Mouse (Mus musculus) MEL (cell line): Measurements from ENCODE around the gene Prss37. TPM values are rescaled to one million over a fixed set of nuclear protein-coding genes. Genes with fewer than 3 reads are reported as not detected.

Experiments
- DNase-seq: peaks from one replicate; pipeline ENCODE4 v3.0.0; 2011; ENCODE audit warnings: low read depth, low spot score
- H3K27ac ChIP-seq: 2 replicates; pipeline ENCODE4 v1.5.1; 2012; ENCODE audit warnings: low read depth, mild to moderate bottlenecking, control low read depth, low read length, moderate library complexity; ENCODE audit not compliant: control insufficient read depth
- H3K27me3 ChIP-seq, 2 experiments: fragments of 150-350 bp in 1 of 2; sonication (generic) in 1 of 2; 2 replicates each; pipeline ENCODE4 v1.6.1; 2012; ENCODE audit warnings: low read length in 2 of 2, mild to moderate bottlenecking in 2 of 2, improper control_type of control experiment in 1 of 2, moderate library complexity in 1 of 2; ENCODE audit not compliant: insufficient read depth in 2 of 2, control insufficient read depth in 1 of 2
- H3K36me3 ChIP-seq, 2 experiments: 2 replicates each; pipeline ENCODE4 v1.6.1; 2012 to 2014; ENCODE audit warnings: low read length in 2 of 2, improper control_type of control experiment in 1 of 2, inconsistent platforms in 1 of 2, mild to moderate bottlenecking in 1 of 2; ENCODE audit not compliant: insufficient read depth in 2 of 2, control insufficient read depth in 1 of 2
- H3K4me1 ChIP-seq, 2 experiments: fragments of 150-350 bp in 1 of 2; sonication (generic) in 1 of 2; 2 replicates each; pipeline ENCODE4 v1.6.1; 2012; ENCODE audit warnings: low read length in 2 of 2, improper control_type of control experiment in 1 of 2, mild to moderate bottlenecking in 1 of 2; ENCODE audit not compliant: insufficient read depth in 2 of 2, control insufficient read depth in 1 of 2
- H3K4me3 ChIP-seq, 2 experiments: fragments of 150-350 bp in 1 of 2; sonication (generic) in 1 of 2; 2 replicates each; pipeline ENCODE4 v1.5.1; 2012; ENCODE audit warnings: low read depth in 2 of 2, low read length in 2 of 2, mild to moderate bottlenecking in 2 of 2, moderate library complexity in 2 of 2, control low read depth in 1 of 2, improper control_type of control experiment in 1 of 2; ENCODE audit not compliant: control insufficient read depth in 1 of 2, insufficient read depth in 1 of 2
- H3K79me2 ChIP-seq: 2 replicates; pipeline ENCODE4 v1.6.1; 2012; ENCODE audit warnings: mild to moderate bottlenecking, low read length, moderate library complexity; ENCODE audit not compliant: control insufficient read depth, poor library complexity, insufficient read depth
- H3K9ac ChIP-seq: 2 replicates; pipeline ENCODE4 v1.6.1; 2012; ENCODE audit warnings: low read depth, mild to moderate bottlenecking, control low read depth, low read length, moderate library complexity; ENCODE audit not compliant: control insufficient read depth, poor library complexity, severe bottlenecking
- H3K9me3 ChIP-seq: fragments of 150-350 bp; sonication (generic); replicated peaks from 2 replicates; pipeline ENCODE4 v1.6.1; 2012; ENCODE audit warnings: mild to moderate bottlenecking, low read length, improper control_type of control experiment, moderate library complexity; ENCODE audit not compliant: insufficient read depth
- CTCF ChIP-seq, 3 experiments: IDR thresholded peaks in 2 of 3; conservative IDR thresholded peaks in 1 of 3; 2 replicates each; pipeline ENCODE4 v1.5.1; 2011 to 2012; ENCODE audit warnings: low read length in 3 of 3, low read depth in 2 of 3, mild to moderate bottlenecking in 2 of 3, improper control_type of control experiment in 1 of 3, inconsistent platforms in 1 of 3, mixed read lengths in 1 of 3, moderate library complexity in 1 of 3; ENCODE audit not compliant: control insufficient read depth in 1 of 3, insufficient read depth in 1 of 3, poor library complexity in 1 of 3, severe bottlenecking in 1 of 3
- E2F4 ChIP-seq: IDR thresholded peaks from 2 replicates; pipeline ENCODE4 v1.6.1; 2011; ENCODE audit warnings: low read depth, low read length, improper control_type of control experiment, borderline replicate concordance
- ETS1 ChIP-seq: IDR thresholded peaks from 2 replicates; pipeline ENCODE4 v1.6.1; 2012; ENCODE audit warnings: low read depth, mild to moderate bottlenecking, inconsistent platforms, low read length, improper control_type of control experiment, moderate library complexity
- MEF2A ChIP-seq: IDR thresholded peaks from 2 replicates; pipeline ENCODE4 v1.6.1; 2014; ENCODE audit warnings: low read depth, mild to moderate bottlenecking, inconsistent platforms, low read length, improper control_type of control experiment; ENCODE audit not compliant: poor library complexity, insufficient replicate concordance, severe bottlenecking; ENCODE audit errors: extremely low read depth
- MXI1 ChIP-seq: IDR thresholded peaks from 2 replicates; pipeline ENCODE4 v1.6.1; 2011; ENCODE audit warnings: mild to moderate bottlenecking, low read depth, low read length, improper control_type of control experiment
- MYB ChIP-seq: IDR thresholded peaks from 2 replicates; pipeline ENCODE4 v1.6.1; 2011; ENCODE audit warnings: mild to moderate bottlenecking, low read depth, low read length, improper control_type of control experiment
- POLR2AphosphoS2 ChIP-seq: IDR thresholded peaks from 2 replicates; pipeline ENCODE4 v1.6.1; 2011; ENCODE audit warnings: low read length, improper control_type of control experiment
- RAD21 ChIP-seq: IDR thresholded peaks from 2 replicates; pipeline ENCODE4 v1.6.1; 2011; ENCODE audit warnings: mild to moderate bottlenecking, low read depth, low read length, improper control_type of control experiment
- SMC3 ChIP-seq: IDR thresholded peaks from 2 replicates; pipeline ENCODE4 v1.6.1; 2011; ENCODE audit warnings: low read depth, low read length, improper control_type of control experiment
- TAL1 ChIP-seq: IDR thresholded peaks from 2 replicates; pipeline ENCODE4 v1.6.1; 2012; ENCODE audit warnings: mild to moderate bottlenecking, inconsistent platforms, low read length, moderate library complexity, mixed read lengths
- polyA plus RNA-seq, 2 experiments: library from polyadenylated mRNA; stranded (reverse) in 1 of 2; unstranded in 1 of 2; fragments of >175 nt in 1 of 2; fragments of >200 nt in 1 of 2; gene quantifications; 2 replicates each; pipeline versions ENCODE4 v1.2.1 to v1.2.4; 2012; ENCODE audit warnings: low replicate concordance in 2 of 2, low read depth in 1 of 2; ENCODE audit not compliant: insufficient read length in 2 of 2, insufficient read depth in 1 of 2, missing spikeins in 1 of 2
- total RNA-seq: library from RNA; depleted of rRNA; stranded (reverse); fragments of 300-350 nt; gene quantifications from 2 replicates; pipeline ENCODE4 v1.2.3, GENCODE M21; 2012

Gene Prss37
- total and polyA plus RNA-seq, 3 experiments, result not detected

- no peaks in the 10 kb centered on the region for H3K9me3 ChIP-seq
- no peak overlapping the region for H3K27ac ChIP-seq
- H3K27me3 ChIP-seq, result no peaks in the 10 kb centered on the region
- peaks cover 0 to 12% of the 10 kb centered on the region in 2 experiments; a peak in 2 of 4 replicates for H3K36me3 ChIP-seq
- H3K9ac ChIP-seq, result no peak overlapping the region
- DNase-seq, result no peak
- no peaks in the 10 kb centered on the region for H3K4me1 ChIP-seq
- no peak overlapping the region for H3K4me3 ChIP-seq
- H3K79me2 ChIP-seq, result no peaks in the 10 kb centered on the region
- TF ChIP-seq ETS1, result no peak
- no peak for TF ChIP-seq E2F4
These were observed 37.0 kb downstream of the Prss37 start for GRCm38 (mm10) chr6:40482318-40482717.

DNA sequence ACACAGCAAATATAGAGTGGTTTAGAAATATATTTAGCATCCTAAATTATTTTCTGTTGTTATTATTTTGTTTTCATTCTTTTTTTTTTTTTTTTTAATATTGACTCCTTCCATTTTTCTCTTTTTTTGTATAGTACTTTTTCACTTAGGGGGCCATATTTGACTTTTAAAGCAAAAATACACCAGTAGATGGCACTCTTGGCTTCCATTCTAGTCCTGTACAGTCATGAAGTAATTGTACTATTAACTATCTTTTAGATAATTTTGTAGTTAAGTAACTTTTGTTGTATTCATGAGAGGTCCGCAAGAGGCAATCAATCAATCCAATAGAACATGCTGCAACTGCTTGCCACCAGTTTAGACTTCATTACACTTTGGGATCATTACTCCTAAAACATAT lies 39.6 kb downstream of the Prss37 start:
- no peak overlapping the region for H3K9ac ChIP-seq
- H3K79me2 ChIP-seq, result no peaks in the 10 kb centered on the region
- TF ChIP-seq CTCF (IDR thresholded peaks at IDR 0.05 in 2 of 3, conservative IDR thresholded peaks at IDR 0.05 in 1 of 3; ENCODE audit: control insufficient read depth in 1 of 3, insufficient read depth in 1 of 3, low read depth in 2 of 3, low read length in 3 of 3, poor library complexity in 1 of 3, severe bottlenecking in 1 of 3) (peak in 1 of 3 experiments; percentile 51; a peak in 2 of 6 replicates), RAD21 (peak; percentile 38), MEF2A (no peak)
- peaks cover 0 to 16% of the 10 kb centered on the region in 2 experiments; a peak in 3 of 4 replicates for H3K36me3 ChIP-seq
- H3K27me3 ChIP-seq, result no peaks in the 10 kb centered on the region
- H3K27ac ChIP-seq, result no peak overlapping the region
- H3K9me3 ChIP-seq, result no peaks in the 10 kb centered on the region
- no peaks in the 10 kb centered on the region for H3K4me1 ChIP-seq
- peak; percentile 63 for DNase-seq
- H3K4me3 ChIP-seq, result no peak overlapping the region

- no peak for DNase-seq
- no peak overlapping the region for H3K27ac ChIP-seq
- peaks cover 0 to 21% of the 10 kb centered on the region in 2 experiments for H3K36me3 ChIP-seq
These were observed 43.2 kb downstream of the Prss37 start for GRCm38 (mm10) chr6:40476132-40476531.

GRCm38 (mm10) chr6:40471720-40472010 lies 47.6 kb downstream of the Prss37 start:
- H3K36me3 ChIP-seq, result peaks cover 0 to 6% of the 10 kb centered on the region in 2 experiments; a peak in 3 of 4 replicates
- no peaks in the 10 kb centered on the region; a peak in 1 of 4 replicates for H3K27me3 ChIP-seq
- H3K4me1 ChIP-seq, result peaks cover 0 to 10% of the 10 kb centered on the region in 2 experiments; a peak in 2 of 4 replicates
- H3K79me2 ChIP-seq, result peaks cover 11% of the 10 kb centered on the region
- DNase-seq, result peak; percentile 44
- no peaks in the 10 kb centered on the region for H3K9me3 ChIP-seq
- peak overlapping the region; percentile 53 for H3K27ac ChIP-seq
- peak overlapping the region; percentile 60 to 81 for H3K4me3 ChIP-seq
- peak overlapping the region; percentile 83 for H3K9ac ChIP-seq
- peak; percentile 1; the same call in 1 of the 2 replicates for TF ChIP-seq MXI1
- TF ChIP-seq TAL1, result no peak
- no peak for TF ChIP-seq POLR2AphosphoS2
- TF ChIP-seq, all 39 proteins: peak for 1

More at GRCm38 (mm10) chr6:40476132-40476531, 43.2 kb downstream of the Prss37 start:
- no peak overlapping the region for H3K9ac ChIP-seq
- H3K9me3 ChIP-seq, result no peaks in the 10 kb centered on the region
- TF ChIP-seq SMC3 (no peak), MYB (no peak)
- H3K4me1 ChIP-seq, result peaks cover 0 to 8% of the 10 kb centered on the region in 2 experiments; a peak in 1 of 4 replicates
- peaks cover 11% of the 10 kb centered on the region for H3K79me2 ChIP-seq
- H3K4me3 ChIP-seq, result no peak overlapping the region
- no peaks in the 10 kb centered on the region for H3K27me3 ChIP-seq
